Mouse (Mus musculus) limb, embryonic 13.5 days (tissue): ENCODE measurements around the gene Zfp423. TPM values are rescaled to one million over a fixed set of nuclear protein-coding genes. Genes with fewer than 3 reads are reported as not detected.
"Not testable (repeated sequence)": the region's sequence is repeated elsewhere in the genome, so short reads cannot be mapped to it uniquely, and the experiment has no call there.

Experiments used
- ATAC-seq: fragments of 200-750 bp; cut with Nextera tagmentation; 2 replicates; pipeline ENCODE4 v1.8.0; 2017; ENCODE audit warnings: low read depth, moderate number of reproducible peaks, moderate TSS enrichment; ENCODE audit not compliant: low FRiP score
- H3K27ac ChIP-seq: fragments of 300-500 bp; sonication (generic); 2 replicates; pipeline ENCODE4 v1.5.1; 2015; ENCODE audit warnings: inconsistent platforms, mild to moderate bottlenecking, moderate library complexity
- H3K27me3 ChIP-seq: fragments of 300-500 bp; sonication (generic); 2 replicates; pipeline ENCODE4 v1.6.1; 2015; ENCODE audit warnings: mild to moderate bottlenecking, inconsistent platforms
- H3K36me3 ChIP-seq: fragments of 300-500 bp; sonication (generic); 2 replicates; pipeline ENCODE4 v1.6.1; 2015; ENCODE audit warnings: inconsistent platforms, mild to moderate bottlenecking, moderate library complexity
- H3K4me1 ChIP-seq: fragments of 300-500 bp; sonication (generic); 2 replicates; pipeline ENCODE4 v1.6.1; 2015; ENCODE audit warnings: inconsistent platforms
- H3K4me2 ChIP-seq: fragments of 300-500 bp; sonication (generic); replicated peaks from 2 replicates; pipeline ENCODE4 v1.6.1; 2015; ENCODE audit warnings: inconsistent platforms, mild to moderate bottlenecking, moderate library complexity
- H3K4me3 ChIP-seq: fragments of 300-500 bp; sonication (generic); 2 replicates; pipeline ENCODE4 v1.5.1; 2015; ENCODE audit warnings: moderate library complexity, mild to moderate bottlenecking, inconsistent platforms
- H3K9ac ChIP-seq: fragments of 300-500 bp; sonication (generic); 2 replicates; pipeline ENCODE4 v1.6.1; 2015; ENCODE audit warnings: mild to moderate bottlenecking, inconsistent platforms
- H3K9me3 ChIP-seq: fragments of 300-500 bp; sonication (generic); 2 replicates; pipeline ENCODE4 v1.6.1; 2016; ENCODE audit warnings: inconsistent platforms
- WGBS: fragments of 180-500 bp; shearing (Covaris S2); methylation state at CpG from one replicate; pipeline ENCODE4 v1.1.7; 2015; 5-methylcytosine and 5-hydroxymethylcytosine counted together
- polyA plus RNA-seq: library from polyadenylated mRNA; unstranded; fragments of >200 nt; fragmentation: Nextera tagmentation; extraction: Ambion mirVana; gene quantifications from 2 replicates; pipeline ENCODE4 v1.2.1, GENCODE M21; 2015

The Zfp423 gene
- polyA plus RNA-seq, 1 experiment from 2014 or later = 26.4 TPM

DNA sequence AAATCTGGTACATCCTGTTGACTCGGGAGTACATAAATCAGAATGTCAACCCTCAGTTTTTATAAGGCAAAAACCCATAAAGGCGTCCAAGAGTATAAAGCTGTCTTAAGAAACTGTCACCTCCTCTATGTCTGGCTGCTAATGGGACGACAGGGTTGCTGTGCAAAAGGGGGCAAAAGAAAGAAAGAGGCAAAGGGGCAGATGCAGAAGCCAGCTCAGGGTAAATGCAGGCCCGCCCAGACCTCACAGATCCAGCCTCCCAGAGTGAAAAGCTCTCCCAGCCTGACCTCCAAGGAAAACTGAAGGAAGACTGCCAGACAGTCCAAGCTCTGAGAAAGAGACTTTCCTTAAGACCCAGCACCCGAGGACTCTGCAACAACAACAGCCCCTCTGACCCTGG is 97.7 kb downstream of the Zfp423 start:
- Histone ChIP-seq H3K4me2 (peak overlapping the region; percentile 48), H3K4me1 (peaks cover 81% of the 10 kb centered on the region), H3K27ac (peak overlapping the region; percentile 44; the same call in 1 of the 2 replicates), H3K36me3 (peaks cover 17% of the 10 kb centered on the region), H3K27me3 (no peaks in the 10 kb centered on the region), H3K4me3 (no peak overlapping the region), H3K9me3 (no peaks in the 10 kb centered on the region), H3K9ac (no peak overlapping the region)
- 13% methylated on average over 5 of the region's 5 CpGs for WGBS
- ATAC-seq = no peak

DNA sequence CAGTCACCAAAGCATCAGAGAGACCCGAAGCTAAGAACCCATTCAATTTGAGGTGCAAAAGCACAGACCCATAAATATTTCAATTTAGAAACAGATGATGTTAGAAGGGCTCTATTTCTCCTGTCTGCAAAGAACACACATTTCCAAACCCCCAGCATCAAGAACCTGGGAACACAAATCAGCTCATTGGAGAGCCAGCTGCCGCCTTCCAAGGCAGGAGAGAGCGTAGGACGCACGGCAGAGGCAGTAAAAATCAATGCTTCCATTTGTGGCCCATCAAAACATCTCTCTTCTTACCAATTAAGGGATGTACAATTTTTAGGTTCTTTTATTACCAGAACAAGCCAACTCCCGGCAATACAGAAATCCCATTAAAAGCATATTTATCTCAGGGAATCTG is 98.5 kb downstream of the Zfp423 start:
- Histone ChIP-seq H3K27me3 (no peaks in the 10 kb centered on the region), H3K9ac (peak overlapping the region; percentile 43; the same call in 1 of the 2 replicates), H3K4me1 (peaks cover 72% of the 10 kb centered on the region), H3K4me3 (peak overlapping the region; percentile 7), H3K9me3 (no peaks in the 10 kb centered on the region), H3K27ac (peak overlapping the region; percentile 15; the same call in 1 of the 2 replicates), H3K4me2 (peak overlapping the region; percentile 48), H3K36me3 (peaks cover 22% of the 10 kb centered on the region)
- 19% methylated on average over 6 of the region's 6 CpGs for WGBS
- no peak for ATAC-seq

DNA sequence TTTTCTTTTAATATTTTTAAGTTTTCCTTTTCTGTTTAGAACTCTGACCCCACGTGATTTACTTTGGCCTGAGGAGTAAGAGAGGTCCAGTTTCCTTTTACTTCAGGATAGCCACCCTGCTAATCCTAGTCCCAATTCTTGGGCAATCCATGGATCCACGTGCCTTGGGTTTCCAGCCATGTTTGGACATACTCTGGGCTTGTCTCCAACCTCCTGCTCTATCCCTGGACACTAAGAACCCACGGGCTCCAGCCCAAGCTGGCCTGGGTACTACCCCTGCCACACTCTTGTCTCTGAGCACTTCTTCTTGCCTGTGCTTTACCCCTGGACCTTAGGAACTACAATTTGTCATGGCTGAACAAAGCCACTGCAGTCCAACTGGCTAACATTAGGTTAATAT is 107.5 kb downstream of the Zfp423 start:
- WGBS = 68% methylated on average over 3 of the region's 3 CpGs
- ATAC-seq = no peak

DNA sequence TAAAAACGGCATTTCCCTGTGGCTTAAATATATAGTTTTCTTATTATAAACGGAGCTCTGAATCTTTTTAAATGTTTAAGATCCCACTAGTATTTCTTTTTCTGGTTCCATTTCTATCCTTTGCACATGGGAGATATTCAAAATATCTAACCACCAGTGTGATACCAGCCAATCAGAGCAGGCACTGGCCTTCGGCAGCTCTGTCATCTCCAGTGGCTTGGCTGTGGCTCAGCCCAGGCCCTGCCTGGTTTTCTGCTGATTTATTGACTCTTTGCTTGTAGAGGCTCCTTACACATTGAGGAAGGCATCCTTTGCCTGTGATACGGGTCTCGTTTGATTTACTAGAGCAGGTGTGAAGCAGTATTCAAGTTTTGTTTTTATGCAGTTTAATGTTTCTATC is 108.0 kb downstream of the Zfp423 start:
- no peak for ATAC-seq
- Histone ChIP-seq H3K4me2 (no peak overlapping the region), H3K27ac (no peak overlapping the region), H3K4me1 (peaks cover 34% of the 10 kb centered on the region), H3K36me3 (peaks cover 20% of the 10 kb centered on the region), H3K4me3 (no peak overlapping the region), H3K9me3 (no peaks in the 10 kb centered on the region), H3K9ac (no peak overlapping the region), H3K27me3 (no peaks in the 10 kb centered on the region)
- WGBS = 54% methylated on average over 5 of the region's 5 CpGs

More for the DNA sequence above, 107.5 kb downstream of the Zfp423 start:
- H3K4me2 ChIP-seq = no peak overlapping the region
- no peaks in the 10 kb centered on the region for H3K9me3 ChIP-seq
- no peak overlapping the region; the same call in 1 of the 2 replicates for H3K27ac ChIP-seq
- H3K9ac ChIP-seq = no peak overlapping the region
- no peak overlapping the region for H3K4me3 ChIP-seq
- peaks cover 34% of the 10 kb centered on the region for H3K4me1 ChIP-seq
- no peaks in the 10 kb centered on the region for H3K27me3 ChIP-seq
- H3K36me3 ChIP-seq = peaks cover 24% of the 10 kb centered on the region

DNA sequence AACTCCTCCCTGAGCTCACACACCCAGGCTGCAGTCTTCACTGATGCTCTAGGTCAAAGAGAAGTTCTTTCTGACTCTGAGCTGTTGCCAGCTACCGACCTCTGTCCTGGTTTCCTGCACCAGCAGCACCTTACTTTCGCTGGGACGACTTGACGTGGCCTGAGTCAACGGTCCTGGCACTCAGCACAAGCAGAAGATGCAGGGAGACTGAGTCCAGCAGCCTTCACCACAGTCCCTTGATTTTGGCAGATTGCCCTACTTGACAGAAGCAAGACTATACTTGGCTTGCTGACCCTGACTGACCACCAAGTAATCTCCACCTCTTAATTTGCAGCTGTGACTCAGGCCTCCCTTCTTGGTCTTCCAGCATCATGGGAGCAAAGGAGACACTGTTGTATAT is 110.6 kb downstream of the Zfp423 start:
- Histone ChIP-seq H3K9ac (no peak overlapping the region), H3K9me3 (no peaks in the 10 kb centered on the region), H3K4me1 (peaks cover 34% of the 10 kb centered on the region), H3K4me3 (no peak overlapping the region), H3K27me3 (no peaks in the 10 kb centered on the region), H3K27ac (no peak overlapping the region), H3K36me3 (peaks cover 19% of the 10 kb centered on the region), H3K4me2 (no peak overlapping the region)
- ATAC-seq = no peak
- 96% methylated on average over 5 of the region's 5 CpGs for WGBS

DNA sequence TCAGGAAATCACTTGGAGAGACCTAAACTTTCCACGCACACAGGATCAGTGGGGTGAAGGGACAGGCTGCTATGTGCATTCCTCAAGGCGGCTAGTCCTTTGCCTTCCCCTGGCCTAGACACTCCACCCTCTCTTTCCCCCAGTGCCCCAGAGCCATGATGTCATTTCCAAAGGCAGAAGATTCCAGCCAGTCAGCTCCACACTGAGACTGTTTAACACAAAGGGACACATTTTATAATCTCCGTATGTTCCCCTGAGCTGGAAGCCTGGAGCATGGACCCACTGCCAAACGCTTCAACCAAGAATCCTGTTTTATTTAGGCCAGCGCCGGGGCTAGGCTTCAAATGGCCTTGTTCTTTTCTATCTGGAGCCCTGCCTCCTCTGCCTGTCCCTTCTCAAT is 111.6 kb downstream of the Zfp423 start:
- peaks cover 18% of the 10 kb centered on the region for H3K36me3 ChIP-seq
- no peak overlapping the region for H3K4me3 ChIP-seq
- H3K27ac ChIP-seq = peak overlapping the region; percentile 65; the same call in 1 of the 2 replicates
- peaks cover 29% of the 10 kb centered on the region for H3K4me1 ChIP-seq
- 48% methylated on average over 6 of the region's 6 CpGs for WGBS
- peak overlapping the region; percentile 40 for H3K9ac ChIP-seq
- H3K4me2 ChIP-seq = no peak overlapping the region
- H3K27me3 ChIP-seq = no peaks in the 10 kb centered on the region
- no peaks in the 10 kb centered on the region for H3K9me3 ChIP-seq
- ATAC-seq = peak; percentile 57; the same call in 1 of the 2 replicates

DNA sequence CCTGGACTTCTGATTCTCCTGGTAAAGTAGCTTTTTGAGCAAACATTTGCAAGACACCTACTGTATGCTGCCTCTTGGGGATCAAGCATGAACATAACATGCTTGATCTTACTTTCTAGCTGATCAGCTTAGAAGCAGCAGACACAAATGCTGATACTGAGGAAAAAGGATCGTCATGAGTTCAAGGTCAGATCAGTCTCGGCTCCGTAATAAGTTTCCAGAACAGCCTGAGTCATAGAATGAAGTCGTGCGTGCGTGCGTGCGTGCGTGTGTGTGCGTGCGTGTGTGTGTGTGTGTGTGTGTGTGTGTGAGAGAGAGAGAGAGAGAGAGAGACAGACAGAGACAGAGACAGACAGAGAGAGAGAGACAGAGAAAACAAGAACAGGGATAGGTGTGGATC is 117.3 kb downstream of the Zfp423 start:
- not testable (repeated sequence) for H3K4me2 ChIP-seq, H3K9ac ChIP-seq, H3K9me3 ChIP-seq, H3K4me3 ChIP-seq, H3K27me3 ChIP-seq, H3K27ac ChIP-seq, ATAC-seq
- H3K4me1 ChIP-seq = peaks cover 33% of the 10 kb centered on the region
- H3K36me3 ChIP-seq = peaks cover 21% of the 10 kb centered on the region
- 90% methylated on average over 11 of the region's 11 CpGs for WGBS

DNA sequence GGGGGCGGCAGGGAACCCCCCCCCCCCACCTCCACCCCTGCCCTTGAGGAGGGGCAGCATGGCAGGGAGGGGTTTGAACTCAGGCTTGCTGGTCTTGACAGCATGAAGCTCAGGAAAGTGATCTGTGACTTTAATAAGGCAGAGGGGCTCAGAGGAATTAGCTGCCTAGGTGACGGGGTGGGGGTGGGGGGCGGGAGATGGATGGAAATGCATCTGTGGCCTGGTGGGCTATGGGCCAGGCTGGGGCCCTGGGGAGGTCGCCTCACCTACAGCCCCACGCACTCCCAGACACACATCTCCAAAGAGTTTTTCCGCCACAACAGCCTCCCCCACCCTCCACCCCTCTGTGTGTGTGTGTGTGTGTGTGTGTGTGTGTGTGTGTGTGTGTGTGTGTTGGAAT is 122.1 kb downstream of the Zfp423 start:
- Histone ChIP-seq H3K9ac (peak overlapping the region; percentile 27; the same call in 1 of the 2 replicates), H3K36me3 (peaks cover 7% of the 10 kb centered on the region), H3K9me3 (no peaks in the 10 kb centered on the region), H3K4me3 (peak overlapping the region; percentile 15; the same call in 1 of the 2 replicates), H3K4me2 (peak overlapping the region; percentile 54), H3K27ac (peak overlapping the region; percentile 93), H3K27me3 (no peaks in the 10 kb centered on the region), H3K4me1 (peaks cover 81% of the 10 kb centered on the region)
- WGBS = 10% methylated on average over 6 of the region's 6 CpGs
- peak; percentile 17; the same call in 1 of the 2 replicates for ATAC-seq

DNA sequence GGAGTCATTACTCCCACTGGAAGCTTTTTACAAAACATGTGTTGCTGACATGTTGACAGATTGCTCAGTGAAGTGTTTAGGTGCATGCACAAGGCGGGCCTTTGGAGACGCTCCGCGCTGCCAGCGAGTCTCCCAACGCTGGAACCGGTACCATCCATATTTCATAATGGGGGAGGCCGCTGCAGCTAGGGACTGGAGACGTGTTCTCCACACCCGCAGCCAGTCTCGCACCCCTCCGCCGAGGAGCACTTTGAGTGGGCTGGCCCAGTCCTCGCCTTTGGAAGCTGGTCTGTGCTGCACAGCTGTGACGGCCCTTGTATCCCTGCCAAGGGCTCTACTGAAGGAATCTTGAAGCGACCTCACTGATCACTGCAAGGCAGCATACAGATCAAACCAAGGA is 122.5 kb downstream of the Zfp423 start:
- peaks cover 85% of the 10 kb centered on the region for H3K4me1 ChIP-seq
- H3K4me2 ChIP-seq = peak overlapping the region; percentile 54
- no peaks in the 10 kb centered on the region for H3K27me3 ChIP-seq
- peak overlapping the region; percentile 93 for H3K27ac ChIP-seq
- H3K4me3 ChIP-seq = peak overlapping the region; percentile 15; the same call in 1 of the 2 replicates
- H3K36me3 ChIP-seq = peaks cover 7% of the 10 kb centered on the region
- peak; percentile 87 for ATAC-seq
- WGBS = 3% methylated on average over 16 of the region's 16 CpGs
- peak overlapping the region; percentile 27; the same call in 1 of the 2 replicates for H3K9ac ChIP-seq
- H3K9me3 ChIP-seq = no peaks in the 10 kb centered on the region

DNA sequence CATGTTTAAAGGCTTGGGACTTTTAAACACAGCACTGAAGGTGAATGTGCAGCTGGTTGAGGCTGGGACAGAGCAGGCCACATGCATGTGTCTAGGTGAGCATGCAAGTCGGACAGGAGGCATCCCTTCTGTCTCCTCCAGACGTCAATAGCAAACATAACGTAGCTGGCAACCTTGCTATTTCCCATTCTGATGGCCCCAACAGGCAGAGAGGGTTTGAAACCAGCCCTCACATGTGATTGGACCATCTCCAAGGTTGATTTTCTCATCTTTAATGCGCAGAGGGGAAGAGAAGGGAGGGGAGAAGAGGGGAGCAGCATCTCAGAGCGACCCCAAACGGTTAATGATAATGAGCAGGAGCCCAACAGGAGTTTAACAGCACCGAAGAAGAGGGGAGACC is 123.5 kb downstream of the Zfp423 start:
- no peak overlapping the region for H3K9ac ChIP-seq

DNA sequence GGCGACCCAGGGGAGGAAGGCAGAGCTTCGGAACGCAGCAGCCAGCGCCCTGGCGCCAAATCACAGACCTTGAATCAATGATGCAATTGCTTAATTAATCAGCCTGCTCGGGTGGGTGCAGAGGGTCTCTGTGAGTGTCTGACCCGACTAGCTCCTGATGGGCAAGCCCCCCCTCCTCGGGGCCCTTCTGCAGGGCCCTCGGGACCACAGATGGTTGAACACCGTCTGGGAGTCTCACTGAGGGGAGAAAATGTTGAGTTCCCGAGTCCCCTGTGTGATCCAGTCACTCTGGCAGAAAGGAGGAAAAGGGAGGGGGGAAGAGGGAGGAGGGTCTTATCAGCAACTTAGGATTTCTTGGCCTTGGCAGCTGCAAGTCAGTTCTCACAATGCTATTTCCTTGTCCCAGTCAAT is 124.0 kb downstream of the Zfp423 start:
- Histone ChIP-seq H3K9ac (no peak overlapping the region), H3K9me3 (no peaks in the 10 kb centered on the region), H3K4me3 (no peak overlapping the region; the same call in 1 of the 2 replicates), H3K27ac (peak overlapping the region; percentile 93), H3K36me3 (peaks cover 7% of the 10 kb centered on the region), H3K4me2 (peak overlapping the region; percentile 50), H3K4me1 (peaks cover 99% of the 10 kb centered on the region), H3K27me3 (no peaks in the 10 kb centered on the region)
- 7% methylated on average over 11 of the region's 11 CpGs for WGBS
- no peak for ATAC-seq

More for the DNA sequence above, 123.5 kb downstream of the Zfp423 start:
- H3K4me3 ChIP-seq = no peak overlapping the region
- peak overlapping the region; percentile 93 for H3K27ac ChIP-seq
- H3K36me3 ChIP-seq = peaks cover 7% of the 10 kb centered on the region
- ATAC-seq = no peak
- H3K4me2 ChIP-seq = peak overlapping the region; percentile 50
- no peaks in the 10 kb centered on the region for H3K27me3 ChIP-seq
- 4% methylated on average over 7 of the region's 7 CpGs for WGBS
- no peaks in the 10 kb centered on the region for H3K9me3 ChIP-seq
- peaks cover 94% of the 10 kb centered on the region for H3K4me1 ChIP-seq

DNA sequence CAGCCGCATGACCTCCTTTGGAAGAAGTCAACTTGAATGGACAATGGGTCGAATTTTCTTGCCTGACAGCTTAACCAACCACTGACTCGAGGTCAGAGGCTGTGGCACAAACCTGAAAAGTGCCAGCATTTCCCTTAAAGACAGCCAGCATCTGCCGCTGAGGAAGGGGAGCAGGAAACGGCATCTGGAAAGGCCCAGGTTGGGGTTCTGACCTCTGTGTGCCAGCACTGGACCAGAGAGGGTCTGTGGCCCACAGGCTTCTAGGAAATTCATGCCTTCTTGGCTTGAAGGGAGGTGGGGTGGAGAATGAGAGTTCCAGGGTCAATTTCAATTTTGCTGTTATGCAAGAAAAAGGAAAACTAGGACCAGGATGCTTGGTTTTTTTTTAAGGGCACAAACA is 124.7 kb downstream of the Zfp423 start:
- peaks cover 97% of the 10 kb centered on the region for H3K4me1 ChIP-seq
- WGBS = 29% methylated on average over 5 of the region's 5 CpGs
- ATAC-seq = no peak
- no peak overlapping the region for H3K9ac ChIP-seq
- peak overlapping the region; percentile 93 for H3K27ac ChIP-seq
- H3K27me3 ChIP-seq = no peaks in the 10 kb centered on the region
- no peaks in the 10 kb centered on the region for H3K9me3 ChIP-seq
- H3K4me2 ChIP-seq = peak overlapping the region; percentile 50
- H3K36me3 ChIP-seq = peaks cover 6% of the 10 kb centered on the region
- H3K4me3 ChIP-seq = no peak overlapping the region
